Mouse (Mus musculus): Measurements from ENCODE around the gene Galntl6. TPM values are rescaled to one million over a fixed set of nuclear protein-coding genes. Genes with fewer than 3 reads are reported as not detected.

Galntl6 gene
- polyA plus RNA-seq, 1 experiment from 2014 or later: 1.2 TPM

DNA sequence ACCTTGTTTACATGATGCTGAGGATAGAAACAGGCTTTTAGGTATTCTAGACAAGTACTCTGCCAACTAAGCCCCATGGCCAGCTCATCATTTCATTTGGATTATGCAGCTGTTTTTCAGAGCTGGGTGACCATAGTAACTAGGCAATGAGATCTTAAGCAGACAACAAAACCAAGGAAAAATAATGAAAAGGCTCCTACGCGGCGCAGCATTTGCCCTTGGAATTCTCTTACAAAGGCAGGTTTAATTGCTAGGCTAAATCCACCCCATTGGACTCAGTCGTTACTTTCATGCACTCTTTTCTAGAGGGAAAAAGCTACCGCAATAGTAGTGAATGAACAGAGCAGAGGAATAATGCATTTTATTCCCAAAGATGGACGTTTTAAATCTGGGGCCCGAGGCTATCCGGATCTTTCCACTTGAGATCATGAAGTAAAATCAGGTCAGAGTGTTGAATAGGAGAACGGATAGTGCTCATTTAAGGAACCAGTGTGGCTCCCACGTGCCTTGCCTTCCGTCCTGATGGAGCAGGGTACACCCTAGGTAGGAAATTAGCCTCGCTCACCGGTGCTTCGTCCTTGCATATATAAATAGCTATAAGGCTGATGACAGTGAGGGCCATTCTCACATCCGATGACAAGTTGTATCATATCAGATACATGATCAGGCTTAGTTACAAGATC lies 1076.1 kb downstream of the Galntl6 start:
- no peak for ATAC-seq (ENCODE audit: low read depth)
- 74% methylated on average over 15 of the region's 15 CpGs for WGBS
- peak overlapping the region; percentile 42 for H3K4me2 ChIP-seq (ENCODE audit: low read depth, low read length)

DNA sequence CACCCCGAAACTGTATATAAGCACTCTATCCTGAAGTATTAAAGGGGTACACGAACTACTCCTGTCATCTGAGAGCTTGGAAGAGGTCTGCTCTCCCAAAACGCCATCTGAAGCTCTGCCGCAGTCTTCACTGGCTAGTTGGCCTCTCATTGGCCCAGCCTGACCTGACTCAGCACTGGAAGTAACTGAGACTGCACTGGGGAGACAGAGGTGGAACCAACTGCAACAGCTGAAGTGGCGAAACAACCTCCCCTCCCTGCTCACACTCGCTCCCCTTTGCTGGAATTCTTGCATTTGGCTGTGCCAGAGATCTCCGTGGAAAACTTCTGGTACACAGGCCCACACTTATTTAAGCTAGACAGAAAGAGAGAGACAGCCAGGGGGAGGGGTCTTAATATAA lies 1089.3 kb downstream of the Galntl6 start:
- H3K9me3 ChIP-seq (ENCODE audit: control insufficient read depth, low read length): no peaks in the 10 kb centered on the region
- H3K4me1 ChIP-seq (ENCODE audit: control insufficient read depth, insufficient read depth, low read length): no peaks in the 10 kb centered on the region
- H3K27me3 ChIP-seq (replicated peaks; ENCODE audit: control insufficient read depth, insufficient read depth, low read length): no peaks in the 10 kb centered on the region
- H3K27ac ChIP-seq (replicated peaks; ENCODE audit: low read depth, low read length): no peak overlapping the region
- H3K4me2 ChIP-seq (ENCODE audit: low read depth, low read length): no peak overlapping the region
- DNase-seq (ENCODE audit: low spot score): peak; percentile 26
- no peak for ATAC-seq (ENCODE audit: low read depth)
- no peak overlapping the region for H3K4me3 ChIP-seq (ENCODE audit: low read depth, low read length)
- H3K36me3 ChIP-seq (ENCODE audit: control insufficient read depth, insufficient read depth, low read length): no peaks in the 10 kb centered on the region
- WGBS: 56% methylated on average over 7 of the region's 7 CpGs
- no peak overlapping the region for H3K9ac ChIP-seq (ENCODE audit: low read depth, low read length)

More for the DNA sequence above, 1076.1 kb downstream of the Galntl6 start:
- no peak overlapping the region for H3K4me3 ChIP-seq (ENCODE audit: low read depth, low read length)
- H3K27ac ChIP-seq (replicated peaks; ENCODE audit: low read depth, low read length): no peak overlapping the region
- DNase-seq (ENCODE audit: low spot score): no peak
- H3K9me3 ChIP-seq (ENCODE audit: control insufficient read depth, low read length): no peaks in the 10 kb centered on the region
- H3K36me3 ChIP-seq (ENCODE audit: control insufficient read depth, insufficient read depth, low read length): no peaks in the 10 kb centered on the region
- no peak overlapping the region for H3K9ac ChIP-seq (ENCODE audit: low read depth, low read length)
- H3K27me3 ChIP-seq (replicated peaks; ENCODE audit: control insufficient read depth, insufficient read depth, low read length): no peaks in the 10 kb centered on the region
- no peaks in the 10 kb centered on the region for H3K4me1 ChIP-seq (ENCODE audit: control insufficient read depth, insufficient read depth, low read length)

DNA sequence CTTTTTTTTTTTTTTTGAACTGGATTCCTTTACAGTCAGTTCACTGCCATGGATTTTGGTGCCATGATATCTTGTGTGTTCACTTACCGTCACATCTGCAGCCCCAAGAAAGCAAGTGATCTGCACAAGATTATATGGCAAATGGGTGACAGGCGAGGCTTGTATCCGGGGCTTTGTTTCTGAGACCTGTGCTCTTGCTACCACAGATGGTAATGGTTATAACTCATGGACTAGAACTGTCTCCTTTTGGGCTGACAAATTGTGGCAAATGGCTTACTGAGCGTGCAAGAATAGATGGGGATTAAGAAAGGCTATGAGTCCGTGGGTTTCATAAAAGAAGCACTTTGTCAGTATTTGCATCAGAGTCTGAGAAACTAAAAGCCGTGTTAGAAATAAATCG lies 1096.4 kb downstream of the Galntl6 start:
- peak; percentile 9 for DNase-seq (ENCODE audit: low spot score)
- H3K4me3 ChIP-seq (ENCODE audit: low read depth, low read length): no peak overlapping the region
- H3K36me3 ChIP-seq (ENCODE audit: control insufficient read depth, insufficient read depth, low read length): no peaks in the 10 kb centered on the region
- H3K27me3 ChIP-seq (replicated peaks; ENCODE audit: control insufficient read depth, insufficient read depth, low read length): no peaks in the 10 kb centered on the region
- H3K9ac ChIP-seq (ENCODE audit: low read depth, low read length): no peak overlapping the region
- 22% methylated on average over 7 of the region's 7 CpGs for WGBS
- ATAC-seq (ENCODE audit: low read depth): no peak
- H3K4me1 ChIP-seq (ENCODE audit: control insufficient read depth, insufficient read depth, low read length): peaks cover 10% of the 10 kb centered on the region
- no peak overlapping the region for H3K4me2 ChIP-seq (ENCODE audit: low read depth, low read length)
- H3K27ac ChIP-seq (replicated peaks; ENCODE audit: low read depth, low read length): no peak overlapping the region
- 0 out of 2 replicates have a peak, but pooled peaks cover 3% of the 10 kb centered on the region for H3K9me3 ChIP-seq (ENCODE audit: control insufficient read depth, low read length)

DNA sequence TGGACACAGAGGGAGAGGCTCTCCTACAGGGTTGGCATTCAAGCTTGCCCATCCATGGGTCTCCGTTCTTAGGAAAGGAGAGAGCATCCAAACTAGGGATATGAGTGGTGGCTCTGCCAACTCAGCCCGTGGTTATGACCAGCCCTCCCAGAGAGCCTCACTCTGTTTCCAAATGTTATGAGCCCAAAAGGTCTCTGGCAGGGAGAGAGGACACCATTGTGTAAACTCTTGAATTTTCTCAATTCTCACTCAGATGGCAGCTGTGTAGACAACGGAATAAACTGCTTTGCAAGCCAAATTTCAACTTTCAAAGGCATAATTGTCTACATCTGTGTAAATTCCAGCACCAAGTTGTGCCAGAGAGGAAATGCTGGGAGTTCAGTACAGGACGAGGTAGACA lies 1105.4 kb downstream of the Galntl6 start:
- no peaks in the 10 kb centered on the region for H3K4me1 ChIP-seq (ENCODE audit: control insufficient read depth, insufficient read depth, low read length)
- WGBS: 40% methylated on average over 4 of the region's 4 CpGs
- H3K27me3 ChIP-seq (replicated peaks; ENCODE audit: control insufficient read depth, insufficient read depth, low read length): no peaks in the 10 kb centered on the region
- no peaks in the 10 kb centered on the region for H3K36me3 ChIP-seq (ENCODE audit: control insufficient read depth, insufficient read depth, low read length)
- no peak overlapping the region for H3K9ac ChIP-seq (ENCODE audit: low read depth, low read length)
- ATAC-seq (ENCODE audit: low read depth): no peak
- 0 out of 2 replicates have a peak, but pooled peaks cover 3% of the 10 kb centered on the region for H3K9me3 ChIP-seq (ENCODE audit: control insufficient read depth, low read length)
- no peak overlapping the region for H3K4me3 ChIP-seq (ENCODE audit: low read depth, low read length)
- DNase-seq (ENCODE audit: low spot score): peak; percentile 9
- no peak overlapping the region for H3K27ac ChIP-seq (replicated peaks; ENCODE audit: low read depth, low read length)
- no peak overlapping the region for H3K4me2 ChIP-seq (ENCODE audit: low read depth, low read length)

DNA sequence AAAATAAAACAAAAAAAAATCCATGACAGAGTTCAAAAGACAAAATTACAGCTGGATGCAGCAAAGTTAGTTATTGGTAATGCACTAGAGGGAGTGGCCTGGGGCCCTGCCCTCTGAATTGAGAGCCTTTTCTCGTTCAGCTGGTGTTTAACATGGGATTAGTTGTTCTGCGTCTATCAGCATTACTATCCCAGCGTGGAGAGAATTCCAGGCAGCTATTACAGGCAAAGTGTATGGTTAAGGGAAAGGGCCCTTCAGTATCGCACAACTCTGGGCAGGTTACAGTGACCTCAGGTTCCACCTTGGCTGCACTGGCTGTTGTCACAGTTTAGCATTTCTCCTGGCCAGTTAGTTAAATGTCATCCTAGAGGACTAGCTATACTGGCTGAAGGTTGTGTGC lies 1107.3 kb downstream of the Galntl6 start:
- Histone ChIP-seq H3K4me1 (ENCODE audit: control insufficient read depth, insufficient read depth, low read length) (peaks cover 2% of the 10 kb centered on the region), H3K9me3 (ENCODE audit: control insufficient read depth, low read length) (no peaks in the 10 kb centered on the region), H3K27ac (replicated peaks; ENCODE audit: low read depth, low read length) (no peak overlapping the region), H3K9ac (ENCODE audit: low read depth, low read length) (no peak overlapping the region), H3K4me3 (ENCODE audit: low read depth, low read length) (no peak overlapping the region), H3K4me2 (ENCODE audit: low read depth, low read length) (no peak overlapping the region), H3K36me3 (ENCODE audit: control insufficient read depth, insufficient read depth, low read length) (no peaks in the 10 kb centered on the region), H3K27me3 (replicated peaks; ENCODE audit: control insufficient read depth, insufficient read depth, low read length) (no peaks in the 10 kb centered on the region)
- no peak for DNase-seq (ENCODE audit: low spot score)
- 70% methylated on average over 4 of the region's 4 CpGs for WGBS
- ATAC-seq (ENCODE audit: low read depth): no peak

DNA sequence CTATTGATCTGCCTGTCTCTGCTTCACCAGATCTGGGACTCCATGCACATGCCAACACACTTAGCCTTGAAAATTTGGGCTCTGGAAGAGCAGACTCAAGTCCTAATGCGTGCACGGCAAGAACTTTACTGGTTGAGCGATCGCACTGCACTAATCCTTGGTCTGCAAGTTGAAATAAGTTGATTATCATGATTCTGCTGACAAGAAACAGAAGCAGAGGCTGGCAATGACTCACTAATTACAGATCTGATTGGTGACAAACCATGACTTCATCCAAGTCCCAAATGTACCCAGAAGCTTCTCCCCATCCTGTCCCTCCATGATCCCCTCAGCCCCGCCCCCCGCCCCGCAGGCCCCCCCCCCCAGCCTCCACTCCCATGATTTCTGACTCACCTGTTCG lies 1108.6 kb downstream of the Galntl6 start:
- no peaks in the 10 kb centered on the region for H3K9me3 ChIP-seq (ENCODE audit: control insufficient read depth, low read length)
- H3K27ac ChIP-seq (replicated peaks; ENCODE audit: low read depth, low read length): no peak overlapping the region
- H3K9ac ChIP-seq (ENCODE audit: low read depth, low read length): no peak overlapping the region
- no peak overlapping the region for H3K4me3 ChIP-seq (ENCODE audit: low read depth, low read length)
- no peaks in the 10 kb centered on the region for H3K27me3 ChIP-seq (replicated peaks; ENCODE audit: control insufficient read depth, insufficient read depth, low read length)
- DNase-seq (ENCODE audit: low spot score) (no peak), ATAC-seq (ENCODE audit: low read depth) (no peak)
- WGBS: 88% methylated on average over 5 of the region's 8 CpGs
- H3K36me3 ChIP-seq (ENCODE audit: control insufficient read depth, insufficient read depth, low read length): no peaks in the 10 kb centered on the region
- H3K4me2 ChIP-seq (ENCODE audit: low read depth, low read length): no peak overlapping the region
- peaks cover 9% of the 10 kb centered on the region for H3K4me1 ChIP-seq (ENCODE audit: control insufficient read depth, insufficient read depth, low read length)

DNA sequence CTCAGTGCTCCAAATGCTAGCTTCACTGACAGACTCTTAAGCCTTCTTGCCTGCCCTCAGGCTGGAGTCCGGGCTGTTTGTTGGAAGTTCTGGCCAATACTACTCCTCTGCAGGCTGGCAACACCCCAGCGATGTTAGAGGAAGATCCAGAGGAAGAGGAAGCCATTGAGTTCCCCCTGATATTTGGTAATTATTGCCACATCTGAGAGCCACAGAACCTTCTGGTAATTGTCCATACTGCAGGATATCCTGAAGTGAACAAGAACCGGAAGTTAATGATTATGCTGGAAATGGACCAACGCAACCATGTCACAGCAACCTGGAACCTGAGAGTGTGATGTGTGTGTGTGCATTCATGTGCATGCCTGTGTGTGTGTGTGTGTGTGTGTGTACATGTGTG lies 1111.2 kb downstream of the Galntl6 start:
- H3K27ac ChIP-seq (replicated peaks; ENCODE audit: low read depth, low read length): no peak overlapping the region
- WGBS: 63% methylated on average over 4 of the region's 4 CpGs

DNA sequence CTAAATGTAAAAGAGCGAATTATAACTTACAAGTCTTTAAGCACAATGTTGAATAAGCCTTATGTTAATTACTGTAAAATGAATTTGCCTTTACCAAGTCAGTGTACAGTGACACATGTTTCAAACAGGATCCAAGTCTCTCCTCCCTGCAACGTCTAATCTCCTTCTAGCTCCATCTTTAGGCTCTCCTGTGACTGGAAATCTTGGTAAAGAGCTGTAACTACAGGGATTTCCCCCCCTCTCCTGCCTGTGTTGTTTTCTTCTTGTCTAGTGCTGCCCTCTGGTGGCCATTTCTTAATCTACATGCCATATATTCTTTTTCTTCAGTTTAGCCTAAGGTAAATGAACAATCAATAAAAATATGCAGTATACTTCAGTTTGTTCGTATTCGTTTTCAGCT lies 1112.1 kb downstream of the Galntl6 start:
- H3K27ac ChIP-seq (replicated peaks; ENCODE audit: low read depth, low read length): peak overlapping the region; percentile 80
- 19% methylated on average over 4 of the region's 4 CpGs for WGBS
- ATAC-seq (ENCODE audit: low read depth) (peak; percentile 88), DNase-seq (ENCODE audit: low spot score) (peak; percentile 95)
- no peaks in the 10 kb centered on the region for H3K36me3 ChIP-seq (ENCODE audit: control insufficient read depth, insufficient read depth, low read length)
- H3K9ac ChIP-seq (ENCODE audit: low read depth, low read length): peak overlapping the region; percentile 60; the same call in 1 of the 2 replicates
- peaks cover 9% of the 10 kb centered on the region for H3K4me1 ChIP-seq (ENCODE audit: control insufficient read depth, insufficient read depth, low read length)
- H3K9me3 ChIP-seq (ENCODE audit: control insufficient read depth, low read length): no peaks in the 10 kb centered on the region
- peak overlapping the region; percentile 58 for H3K4me2 ChIP-seq (ENCODE audit: low read depth, low read length)
- H3K4me3 ChIP-seq (ENCODE audit: low read depth, low read length): peak overlapping the region; percentile 36
- H3K27me3 ChIP-seq (replicated peaks; ENCODE audit: control insufficient read depth, insufficient read depth, low read length): no peaks in the 10 kb centered on the region

More for the DNA sequence above, 1111.2 kb downstream of the Galntl6 start:
- no peaks in the 10 kb centered on the region for H3K27me3 ChIP-seq (replicated peaks; ENCODE audit: control insufficient read depth, insufficient read depth, low read length)
- peaks cover 9% of the 10 kb centered on the region for H3K4me1 ChIP-seq (ENCODE audit: control insufficient read depth, insufficient read depth, low read length)
- H3K9ac ChIP-seq (ENCODE audit: low read depth, low read length): no peak overlapping the region
- DNase-seq (ENCODE audit: low spot score) (no peak), ATAC-seq (ENCODE audit: low read depth) (no peak)
- no peak overlapping the region for H3K4me3 ChIP-seq (ENCODE audit: low read depth, low read length)
- no peaks in the 10 kb centered on the region for H3K36me3 ChIP-seq (ENCODE audit: control insufficient read depth, insufficient read depth, low read length)
- H3K9me3 ChIP-seq (ENCODE audit: control insufficient read depth, low read length): no peaks in the 10 kb centered on the region
- H3K4me2 ChIP-seq (ENCODE audit: low read depth, low read length): no peak overlapping the region

DNA sequence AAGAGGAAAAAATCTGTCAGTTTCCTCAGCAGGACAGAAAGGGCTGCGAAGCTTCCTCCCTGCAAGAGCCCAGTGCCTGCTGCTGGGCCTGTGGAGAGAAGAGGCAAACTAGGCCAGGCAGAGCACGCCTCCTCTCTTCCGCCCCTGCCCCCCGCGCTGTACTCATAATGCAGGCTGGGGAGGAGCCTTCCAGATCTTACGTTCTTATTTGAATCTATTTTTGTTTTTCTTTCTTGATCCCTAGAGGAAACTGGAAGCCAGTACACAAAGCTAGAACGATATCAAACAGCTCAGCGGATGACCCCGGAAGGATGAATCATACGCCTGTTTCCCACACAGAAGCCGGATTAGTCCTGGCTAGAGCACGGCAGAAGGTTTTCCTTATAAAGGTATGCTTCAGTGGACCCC lies 1112.6 kb downstream of the Galntl6 start:
- H3K4me1 ChIP-seq (ENCODE audit: control insufficient read depth, insufficient read depth, low read length): peaks cover 9% of the 10 kb centered on the region
- H3K27me3 ChIP-seq (replicated peaks; ENCODE audit: control insufficient read depth, insufficient read depth, low read length): no peaks in the 10 kb centered on the region
- H3K36me3 ChIP-seq (ENCODE audit: control insufficient read depth, insufficient read depth, low read length): no peaks in the 10 kb centered on the region
- peak overlapping the region; percentile 60 for H3K9ac ChIP-seq (ENCODE audit: low read depth, low read length)
- H3K4me2 ChIP-seq (ENCODE audit: low read depth, low read length): peak overlapping the region; percentile 58
- 9% methylated on average over 12 of the region's 12 CpGs for WGBS
- H3K27ac ChIP-seq (replicated peaks; ENCODE audit: low read depth, low read length): peak overlapping the region; percentile 80
- DNase-seq (ENCODE audit: low spot score) (peak; percentile 86), ATAC-seq (ENCODE audit: low read depth) (peak; percentile 94)
- H3K9me3 ChIP-seq (ENCODE audit: control insufficient read depth, low read length): no peaks in the 10 kb centered on the region
- peak overlapping the region; percentile 36 for H3K4me3 ChIP-seq (ENCODE audit: low read depth, low read length)
